Mouse (Mus musculus) liver, embryonic 14.5 days (tissue): Measurements from ENCODE around the gene Plekhm2. TPM values are rescaled to one million over a fixed set of nuclear protein-coding genes. Genes with fewer than 3 reads are reported as not detected.
A peak's percentile ranks its signal among the peaks of the same experiment; 100 is the strongest.

ENCODE experiments used
- ATAC-seq: fragments of 200-750 bp; cut with Nextera tagmentation; 2 replicates; pipeline ENCODE4 v1.8.0; 2017; ENCODE audit warnings: moderate number of reproducible peaks, mild to moderate bottlenecking, moderate library complexity; ENCODE audit not compliant: insufficient read depth
- DNase-seq, 3 experiments: peaks; one replicate each; pipeline ENCODE4 v3.0.0-alpha.2; 2012 to 2013; ENCODE audit warnings: low read depth in 3 of 3, low spot score in 3 of 3
- H3K27ac ChIP-seq: fragments of 300-500 bp; sonication (generic); 2 replicates; pipeline ENCODE4 v1.5.1; 2014; ENCODE audit warnings: moderate library complexity, mild to moderate bottlenecking, control low read depth, inconsistent platforms
- H3K27me3 ChIP-seq: fragments of 300-500 bp; sonication (generic); 2 replicates; pipeline ENCODE4 v1.6.1; 2014; ENCODE audit warnings: mild to moderate bottlenecking, low read length, moderate library complexity; ENCODE audit not compliant: control insufficient read depth, insufficient read depth
- H3K36me3 ChIP-seq: fragments of 300-500 bp; sonication (generic); replicated peaks from 2 replicates; pipeline ENCODE4 v1.6.1; 2014; ENCODE audit warnings: low read depth; ENCODE audit not compliant: control insufficient read depth, insufficient read depth
- H3K4me1 ChIP-seq, 2 experiments: fragments of 200-500 bp in 1 of 2; fragments of 300-500 bp in 1 of 2; sonication (generic) in 1 of 2; replicated peaks; 2 replicates each; pipeline ENCODE4 v1.6.1; 2012 to 2014; ENCODE audit warnings: antibody characterized with exemption in 1 of 2, inconsistent platforms in 1 of 2, low read length in 1 of 2; ENCODE audit not compliant: control insufficient read depth in 2 of 2, insufficient read depth in 2 of 2
- H3K4me2 ChIP-seq: fragments of 300-500 bp; sonication (generic); 2 replicates; pipeline ENCODE4 v1.6.1; 2014; ENCODE audit warnings: low read depth, mild to moderate bottlenecking, control low read depth, moderate library complexity
- H3K4me3 ChIP-seq, 2 experiments: fragments of 200-500 bp in 1 of 2; fragments of 300-500 bp in 1 of 2; sonication (generic) in 1 of 2; 2 replicates each; pipeline ENCODE4 v1.5.1; 2012 to 2014; ENCODE audit warnings: low read depth in 2 of 2, low read length in 2 of 2, mild to moderate bottlenecking in 2 of 2, control low read depth in 1 of 2, inconsistent platforms in 1 of 2, moderate library complexity in 1 of 2; ENCODE audit not compliant: insufficient read depth in 1 of 2
- H3K9ac ChIP-seq: fragments of 300-500 bp; sonication (generic); replicated peaks from 2 replicates; pipeline ENCODE4 v1.6.1; 2014; ENCODE audit warnings: mild to moderate bottlenecking, control low read depth, moderate library complexity
- H3K9me3 ChIP-seq: fragments of 300-500 bp; sonication (generic); 2 replicates; pipeline ENCODE4 v1.6.1; 2016; ENCODE audit warnings: low read length, mixed read lengths; ENCODE audit not compliant: control insufficient read depth
- CTCF ChIP-seq: IDR thresholded peaks from 2 replicates; pipeline ENCODE4 v1.5.1; 2016; ENCODE audit warnings: antibody characterized with exemption, low read depth, control low read depth
- EP300 ChIP-seq: IDR thresholded peaks from 2 replicates; pipeline ENCODE4 v1.6.1; 2016; ENCODE audit warnings: antibody characterized with exemption, low read depth
- WGBS: fragments of 180-500 bp; shearing (Covaris S2); extraction: QIAGEN DNeasy Blood & Tissue Kit; methylation state at CpG from one replicate; pipeline ENCODE4 v1.1.7; 2014; ENCODE audit not compliant: insufficient replicate concordance; 5-methylcytosine and 5-hydroxymethylcytosine counted together
- polyA plus RNA-seq, 2 experiments: library from polyadenylated mRNA; depleted of rRNA in 1 of 2; stranded (reverse) in 1 of 2; unstranded in 1 of 2; fragments of >200 nt; fragmentation: Nextera tagmentation in 1 of 2; extraction: Ambion mirVana in 1 of 2; gene quantifications; 2 replicates each; pipeline versions ENCODE4 v1.2.1 to v1.2.3; 2012 to 2014

The Plekhm2 gene
- polyA plus RNA-seq, 2 experiments: 0.33 to 4.5 TPM

DNA sequence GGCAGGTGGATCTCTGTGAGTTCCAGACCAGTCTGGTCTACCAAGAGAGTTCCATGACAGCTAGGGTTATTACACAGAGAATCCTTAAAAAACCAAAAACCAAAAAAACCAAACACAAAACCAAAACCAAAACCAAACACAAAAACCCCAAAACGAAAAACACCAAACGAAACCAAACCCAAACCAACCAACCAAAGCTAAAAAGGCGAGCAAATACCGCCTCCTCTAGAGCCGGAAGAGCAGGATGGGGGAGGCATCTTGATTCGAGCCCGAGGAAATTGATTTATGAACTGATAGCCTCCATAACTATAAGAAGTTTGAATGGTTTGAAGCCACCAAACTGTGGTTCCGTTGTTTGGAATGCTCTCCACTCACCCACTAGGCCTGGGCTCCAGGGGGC is 80.8 kb downstream of the Plekhm2 start:
- H3K27me3 ChIP-seq: no peaks in the 10 kb centered on the region
- no peak for ATAC-seq

DNA sequence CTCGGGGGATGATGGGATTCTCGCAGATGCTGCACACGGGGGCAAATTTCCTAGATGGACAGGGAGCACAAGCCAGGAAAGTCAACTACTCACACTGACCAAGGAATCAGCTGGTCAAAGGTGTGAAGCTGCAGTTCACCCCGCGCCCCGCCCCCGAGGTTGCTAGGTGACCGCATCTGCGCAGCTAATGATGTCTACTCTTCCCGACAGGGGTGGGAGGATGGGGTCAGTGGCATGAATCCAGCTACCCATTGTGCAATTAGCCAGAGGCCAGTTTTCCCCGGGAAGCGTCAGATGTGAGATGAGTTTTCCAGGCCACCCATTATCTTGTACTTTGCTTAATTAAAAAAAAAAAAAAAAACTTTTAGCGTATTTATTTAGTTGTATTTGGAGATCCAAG is 83.6 kb downstream of the Plekhm2 start:
- 80% methylated on average over 13 of the region's 13 CpGs for WGBS
- Histone ChIP-seq H3K9ac (no peak overlapping the region), H3K9me3 (no peaks in the 10 kb centered on the region), H3K27me3 (no peaks in the 10 kb centered on the region), H3K4me1 (peaks cover 0 to 3% of the 10 kb centered on the region in 2 experiments; a peak in 2 of 4 replicates), H3K27ac (no peak overlapping the region), H3K4me3 (no peak overlapping the region), H3K36me3 (no peaks in the 10 kb centered on the region), H3K4me2 (no peak overlapping the region)
- DNase-seq: no peak
- no peak for TF ChIP-seq CTCF
- no peak for TF ChIP-seq EP300
- ATAC-seq: no peak

More for the DNA sequence above, 80.8 kb downstream of the Plekhm2 start:
- no peak overlapping the region for H3K27ac ChIP-seq
- H3K9me3 ChIP-seq: no peaks in the 10 kb centered on the region
- DNase-seq: no peak
- WGBS: 66% methylated on average over 8 of the region's 8 CpGs
- no peaks in the 10 kb centered on the region; a peak in 1 of 4 replicates for H3K4me1 ChIP-seq
- H3K4me2 ChIP-seq: no peak overlapping the region
- no peak overlapping the region for H3K4me3 ChIP-seq
- TF ChIP-seq EP300 (no peak), CTCF (no peak)
- no peak overlapping the region for H3K9ac ChIP-seq
- no peaks in the 10 kb centered on the region for H3K36me3 ChIP-seq

GRCm38 (mm10) chr4:141578833-141579232 is 85.9 kb downstream of the Plekhm2 start:
- DNase-seq: peak in 2 of 3 experiments; percentile 20 to 26

GRCm38 (mm10) chr4:141576877-141577276 is 87.8 kb downstream of the Plekhm2 start:
- Histone ChIP-seq H3K4me2 (no peak overlapping the region), H3K27ac (no peak overlapping the region), H3K4me1 (peaks cover 0 to 7% of the 10 kb centered on the region in 2 experiments; a peak in 3 of 4 replicates), H3K4me3 (no peak overlapping the region), H3K27me3 (no peaks in the 10 kb centered on the region), H3K9ac (no peak overlapping the region), H3K36me3 (no peaks in the 10 kb centered on the region), H3K9me3 (no peaks in the 10 kb centered on the region)
- ATAC-seq: no peak
- peak; percentile 56 for TF ChIP-seq CTCF
- no peak for TF ChIP-seq EP300
- WGBS: 80% methylated on average over 7 of the region's 7 CpGs
- no peak for DNase-seq

More at GRCm38 (mm10) chr4:141578833-141579232, 85.9 kb downstream of the Plekhm2 start:
- peak; percentile 69 for ATAC-seq
- Histone ChIP-seq H3K4me1 (peaks cover 0 to 4% of the 10 kb centered on the region in 2 experiments; a peak in 3 of 4 replicates), H3K9ac (no peak overlapping the region), H3K27me3 (no peaks in the 10 kb centered on the region), H3K4me2 (no peak overlapping the region), H3K36me3 (no peaks in the 10 kb centered on the region), H3K27ac (no peak overlapping the region), H3K4me3 (no peak overlapping the region), H3K9me3 (no peaks in the 10 kb centered on the region)
- TF ChIP-seq EP300 (peak; percentile 51), CTCF (no peak)
- 10% methylated on average over 3 of the region's 3 CpGs for WGBS

- no peak for DNase-seq
- WGBS: 73% methylated on average over 11 of the region's 11 CpGs
- H3K36me3 ChIP-seq: no peaks in the 10 kb centered on the region
- no peak overlapping the region for H3K27ac ChIP-seq
- H3K27me3 ChIP-seq: no peaks in the 10 kb centered on the region
- H3K9ac ChIP-seq: no peak overlapping the region
- H3K4me2 ChIP-seq: no peak overlapping the region
- ATAC-seq: no peak
- H3K9me3 ChIP-seq: no peaks in the 10 kb centered on the region
- no peak for TF ChIP-seq EP300
- no peak for TF ChIP-seq CTCF
- no peak overlapping the region for H3K4me3 ChIP-seq
- H3K4me1 ChIP-seq: peaks cover 0 to 7% of the 10 kb centered on the region in 2 experiments; a peak in 3 of 4 replicates
These were observed 88.3 kb downstream of the Plekhm2 start for GRCm38 (mm10) chr4:141576404-141576803.

Other genes starting within 250 kb of the Plekhm2 start
- not detected in 2 replicates for gene Clcnkb, start 248.9 kb downstream of the Plekhm2 start, polyA plus RNA-seq (2012; rRNA removed)
- gene Clcnkb, start 248.9 kb downstream of the Plekhm2 start, polyA plus RNA-seq (2014; fragmentation: Nextera tagmentation; extraction: Ambion mirVana): not detected in 2 replicates
- 0.06 and 0.11 TPM in 2 replicates for gene Hspb7, start 244.1 kb downstream of the Plekhm2 start, polyA plus RNA-seq (2012; rRNA removed)
- gene Hspb7, start 244.1 kb downstream of the Plekhm2 start, polyA plus RNA-seq (2014; fragmentation: Nextera tagmentation; extraction: Ambion mirVana): not detected in 2 replicates
- not detected in 2 replicates for gene Srarp, start 228.8 kb downstream of the Plekhm2 start, polyA plus RNA-seq (2012; rRNA removed)
- gene Srarp, start 228.8 kb downstream of the Plekhm2 start, polyA plus RNA-seq (2014; fragmentation: Nextera tagmentation; extraction: Ambion mirVana): not detected in 2 replicates
- gene Zbtb17, start 220.2 kb downstream of the Plekhm2 start, polyA plus RNA-seq (2012; rRNA removed): 8.7 and 9.1 TPM in 2 replicates
- gene Zbtb17, start 220.2 kb downstream of the Plekhm2 start, polyA plus RNA-seq (2014; fragmentation: Nextera tagmentation; extraction: Ambion mirVana): 5.1 and 7.1 TPM in 2 replicates
- gene Spen, start 126.3 kb downstream of the Plekhm2 start, polyA plus RNA-seq (2012; rRNA removed): 2.5 and 4.0 TPM in 2 replicates
- gene Spen, start 126.3 kb downstream of the Plekhm2 start, polyA plus RNA-seq (2014; fragmentation: Nextera tagmentation; extraction: Ambion mirVana): 3.4 and 3.8 TPM in 2 replicates
- gene Fblim1, start 58.8 kb downstream of the Plekhm2 start, polyA plus RNA-seq (2012; rRNA removed): 1.1 and 2.0 TPM in 2 replicates
- gene Fblim1, start 58.8 kb downstream of the Plekhm2 start, polyA plus RNA-seq (2014; fragmentation: Nextera tagmentation; extraction: Ambion mirVana): 0.77 and 0.95 TPM in 2 replicates
- 2.1 and 2.6 TPM in 2 replicates for gene Tmem82, start 46.3 kb downstream of the Plekhm2 start, polyA plus RNA-seq (2012; rRNA removed)
- gene Tmem82, start 46.3 kb downstream of the Plekhm2 start, polyA plus RNA-seq (2014; fragmentation: Nextera tagmentation; extraction: Ambion mirVana): 2.2 and 2.7 TPM in 2 replicates
- gene Slc25a34, start 41.1 kb downstream of the Plekhm2 start, polyA plus RNA-seq (2012; rRNA removed): 0.03 TPM in 2 replicates
- not detected in 2 replicates for gene Slc25a34, start 41.1 kb downstream of the Plekhm2 start, polyA plus RNA-seq (2014; fragmentation: Nextera tagmentation; extraction: Ambion mirVana)
- 3.9 and 5.7 TPM in 2 replicates for gene Rsc1a1, start 20.7 kb upstream of the Plekhm2 start, polyA plus RNA-seq (2012; rRNA removed)
- gene Rsc1a1, start 20.7 kb upstream of the Plekhm2 start, polyA plus RNA-seq (2014; fragmentation: Nextera tagmentation; extraction: Ambion mirVana): 0.97 and 2.1 TPM in 2 replicates
- gene Ddi2, start 58.5 kb upstream of the Plekhm2 start, polyA plus RNA-seq (2012; rRNA removed): 6.7 and 9.5 TPM in 2 replicates
- gene Ddi2, start 58.5 kb upstream of the Plekhm2 start, polyA plus RNA-seq (2014; fragmentation: Nextera tagmentation; extraction: Ambion mirVana): 9.2 and 11.4 TPM in 2 replicates
- 11.2 and 14.4 TPM in 2 replicates for gene Agmat, start 81.8 kb upstream of the Plekhm2 start, polyA plus RNA-seq (2012; rRNA removed)
- 18.1 and 18.7 TPM in 2 replicates for gene Agmat, start 81.8 kb upstream of the Plekhm2 start, polyA plus RNA-seq (2014; fragmentation: Nextera tagmentation; extraction: Ambion mirVana)
- gene Dnajc16, start 126.0 kb upstream of the Plekhm2 start, polyA plus RNA-seq (2012; rRNA removed): 2.4 and 2.8 TPM in 2 replicates
- 1.4 and 1.7 TPM in 2 replicates for gene Dnajc16, start 126.0 kb upstream of the Plekhm2 start, polyA plus RNA-seq (2014; fragmentation: Nextera tagmentation; extraction: Ambion mirVana)
- gene Casp9, start 128.7 kb upstream of the Plekhm2 start, polyA plus RNA-seq (2012; rRNA removed): 7.5 and 7.6 TPM in 2 replicates
- gene Casp9, start 128.7 kb upstream of the Plekhm2 start, polyA plus RNA-seq (2014; fragmentation: Nextera tagmentation; extraction: Ambion mirVana): 5.8 and 6.5 TPM in 2 replicates
- gene Cela2a, start 161.3 kb upstream of the Plekhm2 start, polyA plus RNA-seq (2012; rRNA removed): not detected in 2 replicates
- not detected in 2 replicates for gene Cela2a, start 161.3 kb upstream of the Plekhm2 start, polyA plus RNA-seq (2014; fragmentation: Nextera tagmentation; extraction: Ambion mirVana)
- gene Ctrc, start 181.5 kb upstream of the Plekhm2 start, polyA plus RNA-seq (2012; rRNA removed): not detected in 2 replicates
- not detected in 2 replicates for gene Ctrc, start 181.5 kb upstream of the Plekhm2 start, polyA plus RNA-seq (2014; fragmentation: Nextera tagmentation; extraction: Ambion mirVana)
- gene Efhd2, start 210.0 kb upstream of the Plekhm2 start, polyA plus RNA-seq (2012; rRNA removed): 25.9 and 26.5 TPM in 2 replicates
- 23.4 and 26.2 TPM in 2 replicates for gene Efhd2, start 210.0 kb upstream of the Plekhm2 start, polyA plus RNA-seq (2014; fragmentation: Nextera tagmentation; extraction: Ambion mirVana)